Mouse (Mus musculus) hindbrain, embryonic 12.5 days (tissue): ENCODE measurements around the gene Tmem190. TPM values are rescaled to one million over a fixed set of nuclear protein-coding genes. Genes with fewer than 3 reads are reported as not detected.
"Not testable (repeated sequence)": the region's sequence is repeated elsewhere in the genome, so short reads cannot be mapped to it uniquely, and the experiment has no call there.

Source experiments
- ATAC-seq: fragments of 200-750 bp; cut with Nextera tagmentation; 2 replicates; pipeline ENCODE4 v1.8.0; 2017; ENCODE audit warnings: moderate TSS enrichment; ENCODE audit not compliant: low FRiP score
- H3K27ac ChIP-seq: fragments of 300-500 bp; sonication (generic); 2 replicates; pipeline ENCODE4 v1.5.1; 2016; ENCODE audit warnings: mild to moderate bottlenecking
- H3K27me3 ChIP-seq: fragments of 300-500 bp; sonication (generic); 2 replicates; pipeline ENCODE4 v1.6.1; 2016; ENCODE audit warnings: mild to moderate bottlenecking
- H3K36me3 ChIP-seq: fragments of 300-500 bp; sonication (generic); 2 replicates; pipeline ENCODE4 v1.6.1; 2016; ENCODE audit warnings: mild to moderate bottlenecking
- H3K4me1 ChIP-seq: fragments of 300-500 bp; sonication (generic); 2 replicates; pipeline ENCODE4 v1.6.1; 2016
- H3K4me2 ChIP-seq: fragments of 300-500 bp; sonication (generic); replicated peaks from 2 replicates; pipeline ENCODE4 v1.6.1; 2016; ENCODE audit warnings: mild to moderate bottlenecking
- H3K4me3 ChIP-seq: fragments of 300-500 bp; sonication (generic); 2 replicates; pipeline ENCODE4 v1.5.1; 2016; ENCODE audit warnings: mild to moderate bottlenecking
- H3K9ac ChIP-seq: fragments of 300-500 bp; sonication (generic); 2 replicates; pipeline ENCODE4 v1.6.1; 2016; ENCODE audit warnings: mild to moderate bottlenecking, moderate library complexity
- H3K9me3 ChIP-seq: fragments of 300-500 bp; sonication (generic); replicated peaks from 2 replicates; pipeline ENCODE4 v1.6.1; 2016; ENCODE audit warnings: mild to moderate bottlenecking
- WGBS: fragments of 180-500 bp; shearing (Covaris S2); methylation state at CpG from one replicate; pipeline ENCODE4 v1.1.7; 2016; 5-methylcytosine and 5-hydroxymethylcytosine counted together
- polyA plus RNA-seq: library from polyadenylated mRNA; unstranded; fragments of >200 nt; fragmentation: Nextera tagmentation; extraction: Ambion mirVana; gene quantifications from 2 replicates; pipeline ENCODE4 v1.2.1, GENCODE M21; 2016

Gene Tmem190
- polyA plus RNA-seq, 1 experiment from 2014 or later, result not detected

DNA sequence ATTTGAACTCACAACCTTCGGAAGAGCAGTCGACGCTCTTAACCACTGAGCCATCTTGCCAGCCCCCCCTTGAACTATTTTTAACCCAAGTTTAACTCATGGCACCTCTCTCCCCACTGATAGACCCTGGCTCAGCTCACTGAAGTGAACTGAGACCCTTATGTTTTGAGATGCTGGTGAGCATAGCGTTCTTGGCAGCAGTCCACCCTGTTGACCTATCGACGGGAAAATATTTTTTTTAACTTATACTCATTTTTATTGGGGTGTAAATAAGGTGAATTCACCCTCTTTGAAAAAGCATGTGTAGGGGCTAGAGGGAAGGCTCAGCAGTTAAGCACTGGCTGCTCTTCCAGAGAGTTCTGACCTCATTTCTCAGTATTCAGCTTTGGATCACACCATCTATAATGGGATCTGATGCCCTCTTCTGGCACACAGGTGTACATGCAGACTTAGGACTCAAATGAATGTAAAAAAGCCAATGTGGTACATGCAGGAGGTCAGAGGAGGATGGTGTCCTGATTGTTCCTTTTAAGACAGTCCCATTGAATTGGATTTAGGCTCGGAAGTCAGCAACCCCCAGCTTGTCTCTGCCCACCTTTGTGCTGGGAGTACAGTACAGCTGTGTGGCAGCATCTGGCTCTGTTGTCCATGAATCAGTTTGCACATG, 13.2 kb downstream of the Tmem190 start:
- ATAC-seq, result no peak
- Histone ChIP-seq H3K27me3 (no peaks in the 10 kb centered on the region; the same call in 1 of the 2 replicates), H3K36me3 (peaks cover 41% of the 10 kb centered on the region), H3K4me3 (no peak overlapping the region; the same call in 1 of the 2 replicates), H3K4me2 (no peak overlapping the region), H3K9ac (no peak overlapping the region), H3K4me1 (peaks cover 7% of the 10 kb centered on the region), H3K27ac (no peak overlapping the region), H3K9me3 (no peaks in the 10 kb centered on the region)
- WGBS, result 78% methylated on average over 7 of the region's 7 CpGs

DNA sequence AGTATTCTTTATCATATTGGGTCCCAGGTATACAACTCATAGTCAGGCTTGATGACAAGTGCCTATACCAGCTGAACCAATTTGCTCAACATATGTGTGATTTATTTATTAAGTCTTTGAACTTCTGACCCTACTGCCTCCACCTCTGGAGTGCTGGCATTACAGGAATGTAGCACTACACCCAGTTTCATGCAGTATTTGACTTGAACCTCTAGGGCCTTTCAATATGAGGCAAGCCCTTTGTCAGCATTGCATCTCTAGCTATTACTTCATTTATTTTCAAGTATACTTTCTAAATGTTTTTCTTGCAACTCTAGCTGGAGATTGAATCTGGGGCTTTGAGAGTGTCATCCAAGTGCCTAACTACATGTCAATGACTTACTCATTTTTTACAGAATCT, 19.5 kb downstream of the Tmem190 start:
- Histone ChIP-seq H3K9ac (no peak overlapping the region), H3K27me3 (no peaks in the 10 kb centered on the region), H3K4me1 (no peaks in the 10 kb centered on the region), H3K4me3 (no peak overlapping the region), H3K4me2 (no peak overlapping the region), H3K27ac (no peak overlapping the region), H3K36me3 (peaks cover 32% of the 10 kb centered on the region), H3K9me3 (no peaks in the 10 kb centered on the region)
- ATAC-seq, result no peak

- Histone ChIP-seq H3K9ac (no peak overlapping the region), H3K4me2 (no peak overlapping the region), H3K36me3 (peaks cover 51% of the 10 kb centered on the region), H3K4me1 (peaks cover 22% of the 10 kb centered on the region), H3K9me3 (no peaks in the 10 kb centered on the region), H3K27me3 (no peaks in the 10 kb centered on the region), H3K27ac (no peak overlapping the region), H3K4me3 (no peak overlapping the region)
- 94% methylated on average over 7 of the region's 7 CpGs for WGBS
- no peak for ATAC-seq
These were observed 24.0 kb downstream of the Tmem190 start for GRCm38 (mm10) chr7:4806716-4807115.

- H3K4me1 ChIP-seq, result peaks cover 27% of the 10 kb centered on the region
- not testable (repeated sequence) for ATAC-seq, H3K27me3 ChIP-seq, H3K27ac ChIP-seq, H3K9me3 ChIP-seq
- peaks cover 37% of the 10 kb centered on the region for H3K36me3 ChIP-seq
- H3K4me3 ChIP-seq, result peak overlapping the region; percentile 91
- H3K9ac ChIP-seq, result peak overlapping the region; percentile 98
- 41% methylated on average over 10 of the region's 10 CpGs for WGBS
- H3K4me2 ChIP-seq, result peak overlapping the region; percentile 87
These were observed 28.4 kb downstream of the Tmem190 start for GRCm38 (mm10) chr7:4811131-4811530.

DNA sequence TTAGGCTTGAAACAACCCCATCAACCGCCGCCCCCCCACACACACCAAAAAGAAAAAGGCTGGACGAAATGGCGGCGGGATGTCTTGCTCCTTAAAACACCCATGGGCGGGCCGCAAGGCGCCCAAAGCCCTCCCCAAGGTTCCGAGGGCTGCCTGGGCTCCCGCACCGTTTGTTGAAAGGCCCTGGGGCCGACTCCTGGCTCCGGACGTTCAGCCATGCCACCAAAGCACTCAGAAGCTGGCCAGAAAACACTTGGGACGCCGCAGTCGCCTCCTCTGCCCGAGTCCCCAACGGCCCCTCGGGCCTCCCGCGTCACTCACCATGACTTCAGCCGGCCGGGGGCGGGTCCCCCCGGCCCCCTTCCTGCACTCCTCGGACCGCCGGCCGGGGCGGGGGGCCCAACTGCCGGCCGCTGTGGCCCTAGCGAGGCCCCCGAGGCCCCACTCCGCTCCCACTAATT, 29.1 kb downstream of the Tmem190 start:
- Histone ChIP-seq H3K27me3 (no peaks in the 10 kb centered on the region), H3K9ac (peak overlapping the region; percentile 98), H3K4me3 (peak overlapping the region; percentile 91), H3K4me1 (peaks cover 27% of the 10 kb centered on the region), H3K27ac (peak overlapping the region; percentile 97), H3K9me3 (no peaks in the 10 kb centered on the region), H3K4me2 (peak overlapping the region; percentile 87), H3K36me3 (peaks cover 30% of the 10 kb centered on the region)
- WGBS, result 2% methylated on average over 19 of the region's 36 CpGs
- ATAC-seq, result no peak

DNA sequence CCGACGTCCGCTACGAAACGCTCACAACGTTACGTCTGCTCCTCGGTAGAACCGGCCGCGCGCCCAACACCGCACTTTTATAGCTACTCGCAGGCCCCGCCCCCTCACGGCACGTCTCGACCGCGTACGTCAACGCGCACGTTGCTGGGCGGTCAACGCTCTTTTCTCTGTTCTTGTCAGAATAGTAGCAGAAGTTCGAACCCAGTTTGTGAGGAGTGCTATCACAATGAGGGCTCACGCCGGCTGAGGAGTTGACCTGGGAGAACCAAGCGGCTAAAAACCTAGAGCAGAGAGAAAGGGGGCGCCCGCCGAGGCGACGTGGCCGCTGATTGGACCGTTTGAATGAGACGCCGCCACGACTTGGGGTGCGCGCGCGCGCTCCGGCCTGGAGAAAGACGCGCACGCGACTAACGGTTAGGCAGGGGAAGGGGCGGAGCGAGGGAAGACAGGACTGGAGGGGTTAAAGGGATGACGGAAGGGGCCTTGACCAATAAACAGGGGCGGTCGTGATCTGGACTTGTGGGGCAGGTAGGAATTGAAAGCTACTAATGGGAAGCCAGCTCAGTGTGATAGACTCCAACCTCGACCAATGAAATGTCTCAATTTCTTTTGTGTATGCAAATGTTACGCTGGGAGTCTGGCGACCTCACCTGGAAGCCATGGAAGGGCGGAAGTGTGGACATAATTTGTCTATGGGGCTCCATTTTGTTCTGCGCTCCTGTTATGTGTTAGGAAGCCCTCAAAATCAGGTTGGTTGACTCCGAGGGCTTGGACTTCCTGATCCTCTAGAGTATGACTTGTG, 29.8 kb downstream of the Tmem190 start, which contains the start of gene Ube2s:
Gene Ube2s (minus strand): TSS at position 288 of the 802 bp plus-strand sequence.
- peak within 1 kb of the TSS; percentile 87 for H3K4me2 ChIP-seq
- peak within 1 kb of the TSS; percentile 91 for H3K4me3 ChIP-seq
- peaks cover 27% of the 10 kb centered on the region for H3K4me1 ChIP-seq
- H3K9ac ChIP-seq, result peak within 1 kb of the TSS; percentile 98
- ATAC-seq, result peak; percentile 99
- H3K27me3 ChIP-seq, result no peaks in the 10 kb centered on the region
- peaks cover 24% of the 10 kb centered on the region for H3K36me3 ChIP-seq
- WGBS, result under 1% methylated on average over 62 of the region's 62 CpGs
- H3K27ac ChIP-seq, result peak within 1 kb of the TSS; percentile 97
- H3K9me3 ChIP-seq, result no peaks in the 10 kb centered on the region

GRCm38 (mm10) chr7:4813105-4813791, 30.5 kb downstream of the Tmem190 start:
- no peak for ATAC-seq
- H3K36me3 ChIP-seq, result peaks cover 20% of the 10 kb centered on the region
- peaks cover 27% of the 10 kb centered on the region for H3K4me1 ChIP-seq
- WGBS, result 26% methylated on average over 8 of the region's 8 CpGs
- H3K27ac ChIP-seq, result peak overlapping the region; percentile 80
- H3K9me3 ChIP-seq, result no peaks in the 10 kb centered on the region
- peak overlapping the region; percentile 91 for H3K4me3 ChIP-seq
- peak overlapping the region; percentile 47 for H3K9ac ChIP-seq
- peak overlapping the region; percentile 87 for H3K4me2 ChIP-seq
- H3K27me3 ChIP-seq, result no peaks in the 10 kb centered on the region

- no peak overlapping the region for H3K9ac ChIP-seq
- H3K4me2 ChIP-seq, result no peak overlapping the region
- no peak for ATAC-seq
- H3K9me3 ChIP-seq, result no peaks in the 10 kb centered on the region
- peaks cover 5% of the 10 kb centered on the region for H3K4me1 ChIP-seq
- H3K27ac ChIP-seq, result no peak overlapping the region
- H3K27me3 ChIP-seq, result no peaks in the 10 kb centered on the region
- no peak overlapping the region for H3K4me3 ChIP-seq
- no peaks in the 10 kb centered on the region for H3K36me3 ChIP-seq
These were observed 33.8 kb downstream of the Tmem190 start for GRCm38 (mm10) chr7:4816559-4816958.

GRCm38 (mm10) chr7:4820925-4821324, 38.2 kb downstream of the Tmem190 start:
- not testable (repeated sequence) for H3K27me3 ChIP-seq, H3K27ac ChIP-seq, H3K4me2 ChIP-seq, H3K4me3 ChIP-seq, H3K36me3 ChIP-seq, H3K9me3 ChIP-seq, H3K4me1 ChIP-seq, H3K9ac ChIP-seq, ATAC-seq
- WGBS, result 93% methylated on average over 7 of the region's 7 CpGs

GRCm38 (mm10) chr7:4821690-4822089, 39.0 kb downstream of the Tmem190 start:
- 84% methylated on average over 4 of the region's 4 CpGs for WGBS
- Histone ChIP-seq H3K4me1 (no peaks in the 10 kb centered on the region), H3K9me3 (no peaks in the 10 kb centered on the region), H3K27me3 (no peaks in the 10 kb centered on the region), H3K27ac (no peak overlapping the region), H3K9ac (no peak overlapping the region), H3K4me3 (no peak overlapping the region), H3K4me2 (no peak overlapping the region), H3K36me3 (no peaks in the 10 kb centered on the region)
- ATAC-seq, result no peak

- H3K36me3 ChIP-seq, result no peaks in the 10 kb centered on the region
- no peak for ATAC-seq
- 75% methylated on average over 6 of the region's 6 CpGs for WGBS
These were observed 39.6 kb downstream of the Tmem190 start for GRCm38 (mm10) chr7:4822162-4822907.

GRCm38 (mm10) chr7:4825365-4825764, 42.6 kb downstream of the Tmem190 start:
- Histone ChIP-seq H3K4me2 (no peak overlapping the region), H3K9me3 (no peaks in the 10 kb centered on the region), H3K27me3 (peaks cover 9% of the 10 kb centered on the region), H3K27ac (no peak overlapping the region), H3K4me1 (no peaks in the 10 kb centered on the region), H3K9ac (no peak overlapping the region), H3K4me3 (no peak overlapping the region), H3K36me3 (peaks cover 17% of the 10 kb centered on the region)
- no peak for ATAC-seq
- WGBS, result 56% methylated on average over 4 of the region's 4 CpGs

More at GRCm38 (mm10) chr7:4822162-4822907, 39.6 kb downstream of the Tmem190 start:
- H3K9me3 ChIP-seq, result no peaks in the 10 kb centered on the region
- H3K27ac ChIP-seq, result no peak overlapping the region
- no peaks in the 10 kb centered on the region for H3K4me1 ChIP-seq
- no peak overlapping the region for H3K4me3 ChIP-seq
- no peaks in the 10 kb centered on the region for H3K27me3 ChIP-seq
- no peak overlapping the region for H3K9ac ChIP-seq
- no peak overlapping the region for H3K4me2 ChIP-seq
